Mouse (Mus musculus) heart, postnatal 4 days (tissue): ENCODE data around the gene Adprh. TPM values are rescaled to one million over a fixed set of nuclear protein-coding genes. Genes with fewer than 3 reads are reported as not detected.
A peak's percentile ranks its signal among the peaks of the same experiment; 100 is the strongest.
"Not testable (repeated sequence)": the region's sequence is repeated elsewhere in the genome, so short reads cannot be mapped to it uniquely, and the experiment has no call there.

ENCODE experiments used
- DNase-seq: peaks from one replicate; pipeline ENCODE4 v3.0.0; 2021
- total RNA-seq, 2 experiments: library from RNA; stranded (reverse); gene quantifications; 2 replicates each; pipeline ENCODE4 v1.2.3; 2021

Adprh gene
- total RNA-seq = 10 to 100 TPM; 34.1 to 35.3 TPM

DNA sequence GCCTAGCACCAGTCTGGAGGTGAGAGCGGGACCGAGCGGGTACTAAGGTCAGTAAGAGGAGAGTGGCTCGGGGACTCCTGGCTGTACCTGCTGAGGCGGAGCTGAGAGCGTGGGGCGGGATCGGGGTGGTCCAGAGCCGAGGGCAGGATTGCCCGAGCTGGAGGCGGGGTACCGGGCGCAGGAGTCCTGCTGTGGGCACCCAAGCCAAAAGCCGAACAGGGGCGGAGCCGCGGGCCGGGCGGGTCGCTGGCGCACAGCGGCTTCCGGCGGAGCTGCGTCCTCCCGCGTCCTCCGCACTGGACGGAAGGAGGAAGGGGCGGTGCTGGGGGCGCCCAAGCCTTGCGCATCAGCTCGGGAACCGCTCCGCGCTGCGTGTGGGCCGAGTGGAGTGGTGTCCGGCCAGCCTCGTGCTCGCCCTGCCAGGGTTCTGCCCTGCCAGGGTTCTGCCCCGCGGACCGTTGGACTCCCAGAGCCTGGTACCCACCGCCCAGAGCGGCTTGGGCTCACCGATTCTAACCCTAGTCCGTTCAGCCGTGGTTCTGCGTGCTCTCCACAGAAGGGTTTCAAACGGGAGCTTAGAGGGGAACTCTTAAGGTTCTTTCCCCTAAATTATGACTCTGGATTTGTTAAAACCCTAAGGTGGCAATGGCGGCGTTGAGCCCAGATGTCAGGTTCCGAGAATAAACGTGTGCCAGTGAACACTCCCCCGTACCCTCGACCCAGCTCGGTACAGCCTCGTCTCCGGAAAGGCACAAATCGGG is at the start of gene Adprh:
TSS of gene Adprh (minus strand) at position 262 of the 761 bp plus-strand sequence.
- peak; percentile 95 for DNase-seq

GRCm38 (mm10) chr16:38496604-38497140 is 44.2 kb upstream of the Adprh start:
- no peak for DNase-seq

GRCm38 (mm10) chr16:38493890-38494289 is 41.4 kb upstream of the Adprh start:
- no peak for DNase-seq

DNA sequence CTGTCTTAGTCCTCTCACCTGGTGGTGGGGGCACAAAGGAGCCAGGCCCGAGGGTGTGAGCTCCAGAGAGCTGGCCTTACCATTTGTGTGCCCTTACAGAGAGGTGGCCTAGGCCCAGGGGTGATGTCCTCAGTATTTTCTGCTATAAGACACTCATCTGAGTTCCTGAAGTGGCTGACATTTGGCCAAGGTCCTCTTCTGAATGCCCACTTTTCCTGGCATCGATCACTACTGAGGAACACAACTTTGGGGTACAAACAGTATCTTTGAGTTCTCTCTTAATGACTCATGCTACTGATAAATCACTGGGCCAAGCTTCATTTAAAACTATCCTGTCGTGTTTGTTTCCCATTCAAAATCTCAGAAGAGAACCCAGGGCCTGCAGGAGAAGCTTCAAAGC is 40.0 kb upstream of the Adprh start:
- DNase-seq = no peak

GRCm38 (mm10) chr16:38483582-38484309 is 31.2 kb upstream of the Adprh start:
- DNase-seq = peak; percentile 8

DNA sequence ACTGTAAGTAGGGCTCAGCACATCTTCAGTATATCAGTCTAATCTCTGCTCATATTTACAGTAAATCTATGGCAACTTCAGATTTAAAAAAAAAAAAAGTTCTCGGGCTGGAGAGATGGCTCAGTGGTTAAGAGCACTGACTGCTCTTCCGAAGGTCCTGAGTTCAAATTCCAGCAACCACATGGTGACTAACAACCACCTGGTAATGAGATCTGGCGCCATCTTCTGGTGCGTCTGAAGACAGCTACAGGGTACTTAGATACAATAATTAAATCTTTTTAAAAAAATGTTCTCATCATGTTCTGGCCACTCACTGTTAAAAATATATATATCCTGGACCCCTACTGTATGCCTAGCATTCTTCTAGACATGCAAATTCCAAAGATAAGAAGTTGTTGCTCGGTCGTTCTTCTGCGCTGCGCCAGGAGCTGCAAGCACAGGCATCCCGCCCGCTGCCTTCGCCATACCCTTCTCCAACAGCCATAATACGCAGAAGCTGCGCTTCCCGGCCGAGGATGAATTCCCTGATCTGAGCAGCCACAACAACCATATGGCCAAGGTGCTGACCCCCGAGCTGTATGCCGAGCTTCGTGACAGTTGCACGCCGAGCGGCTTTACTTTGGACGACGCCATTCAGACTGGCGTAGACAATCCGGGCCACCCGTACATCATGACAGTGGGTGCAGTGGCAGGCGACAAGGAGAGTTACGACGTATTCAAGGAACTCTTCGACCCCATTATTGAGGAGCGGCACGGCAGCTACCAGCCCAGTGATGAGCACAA is 30.5 kb upstream of the Adprh start:
- DNase-seq = peak; percentile 60

GRCm38 (mm10) chr16:38481327-38481726 is 28.8 kb upstream of the Adprh start:
- no peak for DNase-seq

DNA sequence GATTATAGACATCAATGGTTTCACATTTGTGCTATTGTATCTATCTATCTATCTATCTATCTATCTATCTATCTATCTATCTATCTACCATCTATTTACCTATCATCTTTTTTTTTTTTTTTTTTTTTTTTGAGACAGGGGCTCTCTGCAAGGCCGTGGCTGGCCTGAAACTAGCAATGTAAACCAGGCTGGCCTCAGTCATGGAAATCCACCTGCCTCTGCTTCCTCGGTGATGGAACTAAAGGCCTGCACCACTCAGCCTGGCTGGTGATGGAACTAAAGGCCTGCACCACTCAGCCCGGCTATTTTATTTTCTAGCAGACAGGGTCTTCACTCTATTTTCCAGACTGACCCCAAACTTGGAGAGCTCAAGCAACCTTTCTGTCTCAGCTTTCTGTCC is 25.8 kb upstream of the Adprh start:
- no peak for DNase-seq

GRCm38 (mm10) chr16:38477241-38477608 is 24.7 kb upstream of the Adprh start:
- not testable (repeated sequence) for DNase-seq

DNA sequence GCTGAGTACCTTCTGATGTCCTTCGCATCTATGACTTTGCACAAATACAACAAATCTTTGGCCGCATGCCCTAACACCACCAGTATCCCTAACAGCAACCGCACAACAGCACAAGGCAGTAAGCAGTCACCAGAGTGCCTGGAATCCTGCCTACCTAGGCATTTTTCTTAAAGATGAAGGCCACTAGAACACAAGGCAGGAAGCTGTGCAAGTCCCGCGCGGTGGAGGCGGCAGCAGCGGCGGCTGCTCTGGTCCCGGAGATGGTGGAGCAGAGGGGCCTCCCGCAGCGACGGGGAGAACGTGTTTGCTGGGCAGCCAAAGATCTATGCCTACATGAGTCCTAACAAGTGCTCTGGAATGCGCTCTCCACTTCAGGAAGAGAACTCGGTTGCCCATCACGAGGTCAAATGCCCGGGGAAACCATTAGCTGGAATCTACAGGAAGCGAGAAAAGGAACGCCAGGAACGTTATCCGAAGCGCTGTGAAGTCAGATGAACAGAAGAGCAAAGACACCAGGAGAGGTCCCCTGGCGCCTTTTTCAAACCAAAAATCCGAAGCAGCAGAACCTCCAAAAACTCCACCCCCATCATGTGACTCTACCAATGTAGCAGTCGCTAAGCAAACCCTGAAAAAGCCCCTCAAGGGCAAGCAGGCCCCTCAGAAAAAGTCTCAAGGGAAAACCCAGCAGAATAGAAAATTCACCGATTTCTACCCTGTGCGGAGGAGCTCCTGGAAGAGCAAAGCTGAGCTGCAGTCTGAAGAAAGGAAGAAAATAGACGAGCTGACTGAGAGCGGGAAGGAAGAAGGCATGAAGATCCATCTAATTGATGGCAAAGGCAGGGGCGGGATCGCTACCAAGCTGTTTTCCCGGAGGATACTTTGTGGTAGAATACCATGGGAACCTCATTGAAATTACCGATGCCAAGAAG is 24.1 kb upstream of the Adprh start:
- DNase-seq = peak; percentile 53

DNA sequence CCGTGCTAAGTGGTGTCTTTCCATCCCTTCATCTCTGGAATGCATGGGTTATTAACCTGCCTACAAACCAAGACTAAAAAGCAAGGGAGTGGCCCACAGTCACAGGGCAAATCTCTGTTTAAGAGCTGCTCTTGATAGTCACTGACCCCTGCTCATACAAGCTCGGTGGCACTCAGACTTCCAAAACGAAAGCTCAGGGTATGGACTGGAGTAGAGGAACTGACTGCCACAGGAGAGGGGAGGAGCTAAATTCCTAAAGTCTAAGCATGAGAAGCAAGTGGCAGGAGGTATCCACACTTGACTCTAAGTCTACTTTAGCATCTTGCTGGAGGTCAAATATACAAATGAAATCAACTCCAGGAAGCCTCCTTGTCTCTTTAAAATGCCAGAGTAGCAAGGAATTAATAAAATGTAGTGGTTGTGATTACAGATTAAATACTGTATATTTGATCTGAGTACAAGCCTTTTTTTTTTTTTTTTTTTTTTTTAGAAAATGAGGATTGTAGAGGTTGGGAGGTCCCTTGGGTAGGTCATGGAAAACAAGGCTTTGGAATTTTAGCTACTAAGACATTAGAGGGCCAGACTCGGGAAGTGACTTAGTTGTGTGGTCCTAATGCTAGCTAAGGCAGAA is 23.3 kb upstream of the Adprh start:
- DNase-seq = no peak

DNA sequence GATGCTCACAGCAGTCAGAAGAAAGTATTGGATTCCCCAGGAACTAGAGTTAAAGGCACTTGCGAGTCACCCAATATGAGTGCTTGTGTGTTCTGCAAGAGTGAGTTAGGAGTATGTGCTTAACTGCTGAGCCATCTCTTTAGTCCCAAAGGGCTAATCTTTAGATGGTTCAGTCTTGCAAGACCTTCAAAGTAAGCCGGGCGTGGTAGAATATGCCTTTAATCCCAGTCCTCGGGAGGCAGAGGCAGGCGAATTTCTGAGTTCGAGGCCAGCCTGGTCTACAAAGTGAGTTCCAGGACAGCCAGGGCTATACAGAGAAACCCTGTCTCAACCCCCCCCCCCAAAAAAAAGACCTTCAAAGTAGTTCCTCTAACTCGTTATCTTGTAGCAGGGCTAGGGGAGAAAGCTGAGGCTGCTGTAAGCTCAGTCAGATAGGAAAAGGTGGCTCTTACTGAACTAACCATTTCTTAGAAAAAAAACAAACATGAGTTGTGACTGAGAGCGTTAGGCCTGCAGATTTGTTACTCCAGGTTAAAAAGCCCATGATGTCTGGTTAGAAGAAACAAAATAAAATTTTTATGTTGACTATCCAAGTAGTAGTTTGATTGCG is 22.3 kb upstream of the Adprh start:
- no peak for DNase-seq

GRCm38 (mm10) chr16:38473661-38474060 is 21.2 kb upstream of the Adprh start:
- no peak for DNase-seq

GRCm38 (mm10) chr16:38472507-38472873 is 20.0 kb upstream of the Adprh start:
- no peak for DNase-seq

DNA sequence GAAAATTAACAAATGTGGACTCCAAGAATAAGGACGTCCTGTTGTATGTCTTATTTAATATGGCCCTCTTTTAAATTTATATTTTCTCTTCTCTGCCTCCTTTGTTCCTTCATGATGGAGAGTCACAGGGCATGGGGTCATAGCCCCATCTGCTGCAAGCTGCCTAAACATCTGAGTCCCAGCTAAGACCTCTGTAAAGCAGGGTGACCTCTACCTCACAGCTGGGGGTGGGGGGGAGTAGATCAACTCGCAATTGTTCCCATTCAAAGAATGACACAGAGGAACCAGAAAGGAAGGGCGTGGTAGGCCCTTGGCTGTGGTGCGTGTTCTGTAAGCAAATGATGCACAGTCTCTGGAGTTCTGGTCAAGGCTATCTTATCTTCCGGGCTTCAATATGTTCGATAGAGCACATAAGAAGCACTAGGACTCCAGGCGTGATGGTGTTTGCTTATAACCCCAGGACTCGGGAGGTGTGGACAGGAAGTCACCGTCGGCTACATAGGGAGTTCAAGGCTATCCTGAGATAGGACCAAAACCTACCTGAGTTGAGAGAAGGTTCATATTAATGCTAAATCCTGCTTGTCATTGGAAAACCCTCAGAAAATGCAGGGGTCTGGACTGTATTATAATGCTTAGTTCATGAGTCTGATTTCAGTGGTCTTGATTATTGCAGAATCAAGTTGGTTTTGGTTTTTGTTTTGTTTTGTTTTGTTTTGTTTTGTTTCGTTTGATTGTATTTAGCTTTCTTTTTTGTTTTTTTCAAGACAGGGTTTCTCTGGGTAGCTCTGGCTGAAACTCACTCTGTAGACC is 19.4 kb upstream of the Adprh start:
- DNase-seq = no peak

DNA sequence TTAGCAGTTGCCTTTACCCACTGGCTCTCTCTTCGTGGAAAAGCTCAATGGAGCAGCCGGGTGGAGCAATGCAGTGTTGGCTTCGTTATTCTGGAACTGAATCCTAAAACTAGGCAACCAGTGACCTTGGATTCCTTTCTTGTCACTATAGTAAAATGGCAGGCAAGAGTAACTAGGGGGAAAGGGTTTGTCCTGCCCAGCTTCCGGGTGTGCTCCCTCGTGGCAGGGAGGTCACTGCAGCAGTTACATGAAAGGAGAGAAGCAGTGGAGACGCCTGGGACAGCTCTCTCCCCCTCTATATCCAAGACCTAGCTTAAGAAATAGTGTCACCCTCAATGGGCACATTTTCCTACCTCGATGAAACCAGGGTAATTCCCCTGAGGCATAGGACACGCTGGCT is 16.9 kb upstream of the Adprh start:
- no peak for DNase-seq

DNA sequence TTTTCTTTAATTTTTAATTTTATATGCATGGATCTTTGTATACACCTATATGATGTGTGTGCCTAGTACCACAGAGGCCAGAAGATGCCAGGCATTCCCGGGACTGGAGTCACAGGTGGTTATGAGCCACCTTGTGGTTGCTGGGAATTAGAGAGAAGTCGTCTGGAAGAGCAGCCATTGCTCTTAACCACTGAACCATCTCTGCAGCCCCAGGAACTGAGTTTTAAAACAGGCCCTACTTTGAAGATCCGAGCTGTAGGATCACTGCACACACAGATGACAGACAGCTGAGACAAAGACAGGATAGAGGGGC is 16.2 kb upstream of the Adprh start:
- no peak for DNase-seq

DNA sequence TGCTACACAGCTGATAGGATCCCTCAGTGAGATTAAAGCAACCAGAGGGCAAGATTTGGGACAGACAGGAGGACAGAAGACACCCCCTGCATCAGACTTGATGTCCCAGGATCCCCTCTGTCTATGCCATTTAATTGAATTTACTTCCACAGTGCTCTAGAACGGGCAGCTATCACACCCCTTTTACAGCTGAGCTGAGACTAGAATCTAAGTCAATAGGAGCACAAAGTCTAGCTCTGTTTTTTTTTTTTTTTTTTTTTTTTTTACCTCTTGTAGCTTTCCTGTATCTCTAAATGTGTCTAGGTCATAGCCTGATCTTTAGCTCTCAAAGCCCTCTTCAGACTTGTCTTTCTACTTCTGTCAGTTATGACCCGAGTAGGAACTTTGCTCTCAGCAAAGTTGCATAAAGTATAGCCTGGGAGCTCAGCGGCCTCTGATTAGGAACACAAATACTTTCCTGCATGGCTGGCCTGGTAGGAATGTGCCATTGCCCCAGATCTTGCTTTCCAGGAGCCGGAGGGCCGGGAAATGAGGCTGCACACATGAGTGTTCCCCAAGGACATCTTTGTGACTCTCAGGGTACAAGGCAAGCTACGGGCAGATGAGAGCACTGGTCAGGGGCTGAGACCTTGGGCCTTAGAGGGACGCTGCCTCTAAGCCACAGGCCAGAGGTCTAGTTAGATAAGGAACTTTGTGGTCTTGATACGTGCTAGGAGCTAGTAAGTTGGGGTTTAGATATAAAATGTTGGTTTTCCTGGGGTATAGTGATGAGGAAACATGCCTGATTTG is 15.6 kb upstream of the Adprh start:
- DNase-seq = no peak
